Mouse (Mus musculus): ENCODE results near the gene Tmem171. TPM values are rescaled to one million over a fixed set of nuclear protein-coding genes. Genes with fewer than 3 reads are reported as not detected.

Gene Tmem171
- polyA plus RNA-seq (2012), result 0.18 TPM in 1 of 2 replicates, not detected in the other

DNA sequence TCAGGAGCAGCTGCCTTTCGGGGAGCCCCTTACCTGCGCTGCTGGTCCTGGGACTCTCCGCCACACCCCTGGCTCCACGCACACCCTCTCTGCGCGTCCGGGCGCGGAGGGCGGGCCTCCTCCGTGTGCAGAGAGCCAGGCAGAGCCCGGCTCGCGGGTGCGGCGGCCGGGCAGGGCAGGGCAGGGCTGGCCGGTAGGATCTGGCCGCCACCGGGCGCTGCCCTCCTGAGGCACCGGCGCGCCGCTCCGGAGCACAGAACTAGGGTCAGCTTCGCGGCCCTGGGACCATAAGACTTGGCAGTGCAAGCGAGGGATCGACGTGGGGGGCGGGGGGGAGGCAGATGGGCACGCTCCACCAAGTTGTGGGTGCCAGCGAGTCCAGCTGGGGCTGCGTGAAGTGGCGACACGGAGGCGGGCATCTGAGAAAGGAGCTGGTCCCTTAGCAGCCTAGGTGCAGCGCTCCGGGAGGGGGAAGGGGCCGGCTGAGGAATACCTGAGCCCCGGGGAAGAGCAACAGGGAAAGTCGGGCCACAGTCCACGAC is at the start of gene Tmem171:
Tmem171 (minus strand) TSS at position 62 of the 542 bp plus-strand sequence.

DNA sequence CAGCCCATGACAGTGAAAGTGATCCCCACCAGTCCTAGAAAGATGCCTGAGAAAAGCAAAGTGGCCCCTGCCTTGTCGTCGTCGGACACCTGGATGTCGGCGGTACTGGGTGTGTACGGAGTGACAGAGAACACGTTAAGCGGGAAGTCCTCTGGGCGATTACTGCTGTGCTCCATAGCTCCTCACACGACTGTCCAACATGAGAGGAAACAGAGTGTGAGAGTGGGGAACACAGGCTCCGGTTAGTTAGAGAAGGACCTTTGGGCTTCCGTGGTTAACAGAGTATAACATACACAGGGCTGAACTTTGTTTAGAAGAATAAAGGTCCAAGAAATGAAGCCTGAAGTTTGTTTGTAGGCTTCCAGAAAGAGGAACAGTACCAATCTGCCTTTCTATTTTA is 57.5 kb downstream of the Tmem171 start, which contains the start of gene Tmem174:
Tmem174 (minus strand) TSS at position 266 of the 400 bp plus-strand sequence.

Other genes with a start within 250 kb of the Tmem171 start
- 1.6 and 3.3 TPM in 2 replicates for gene Gm10320, start 202.8 kb downstream of the Tmem171 start, polyA plus RNA-seq (2012)
- gene Tmem174, start 57.4 kb downstream of the Tmem171 start, polyA plus RNA-seq (2012), result not detected in 2 replicates
- gene Fcho2, start 120.6 kb upstream of the Tmem171 start, polyA plus RNA-seq (2012), result 4.6 and 6.9 TPM in 2 replicates
- 10.9 and 11.4 TPM in 2 replicates for gene Tnpo1, start 231.6 kb upstream of the Tmem171 start, polyA plus RNA-seq (2012)

All from megakaryocyte-erythroid progenitor cell, adult 5 weeks (primary cell).